Mouse (Mus musculus): ENCODE measurements around the gene Ccl27a.
"Not testable (repeated sequence)": the region's sequence is repeated elsewhere in the genome, so short reads cannot be mapped to it uniquely, and the experiment has no call there.

The Ccl27a gene

DNA sequence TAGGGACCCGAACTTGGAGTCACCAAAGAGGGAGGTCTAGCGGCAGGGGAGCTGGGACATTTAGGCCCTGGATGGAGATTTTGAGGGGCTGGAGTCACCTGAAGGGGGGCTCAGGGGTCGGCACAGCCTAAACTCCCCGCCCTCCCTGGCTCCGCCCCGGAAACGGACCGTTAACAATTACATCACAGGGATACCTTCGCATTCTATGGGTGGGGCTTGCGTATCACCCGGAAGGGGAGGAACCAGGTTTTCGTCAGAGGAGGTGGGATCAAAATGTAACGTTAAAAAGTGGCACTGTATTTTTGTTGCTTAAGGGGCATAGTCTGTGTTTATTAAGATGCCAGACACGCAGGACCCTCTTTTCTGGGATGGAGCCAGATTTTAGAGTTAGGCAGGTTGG, at the start of gene Ccl27a:
Gene Ccl27a (minus strand): TSS at position 246 of the 400 bp plus-strand sequence.
- DNase-seq (ENCODE audit: low spot score in 2 of 2) = peak; percentile 78 to 82

DNA sequence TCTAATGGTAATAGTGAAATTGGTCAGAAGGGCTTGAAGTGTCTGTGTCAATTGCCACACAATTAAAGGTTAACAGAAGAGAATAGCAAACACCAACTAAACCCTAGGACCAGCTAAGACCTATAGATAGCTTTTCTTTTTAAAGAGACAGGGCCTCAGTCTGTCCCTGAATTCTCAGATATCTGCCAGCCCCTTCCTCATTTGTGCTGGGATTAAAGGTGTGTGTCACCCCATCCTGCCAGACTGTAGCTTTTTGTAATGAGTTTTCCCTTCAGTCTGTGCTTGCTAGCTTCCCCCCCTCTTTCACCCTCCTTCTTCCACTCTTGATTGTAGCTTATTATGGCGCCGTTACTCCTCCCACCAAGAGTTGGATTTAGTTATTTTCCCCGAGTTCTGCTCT, 9.2 kb upstream of the Ccl27a start:
- DNase-seq (ENCODE audit: low spot score in 2 of 2) = not testable (repeated sequence)

DNA sequence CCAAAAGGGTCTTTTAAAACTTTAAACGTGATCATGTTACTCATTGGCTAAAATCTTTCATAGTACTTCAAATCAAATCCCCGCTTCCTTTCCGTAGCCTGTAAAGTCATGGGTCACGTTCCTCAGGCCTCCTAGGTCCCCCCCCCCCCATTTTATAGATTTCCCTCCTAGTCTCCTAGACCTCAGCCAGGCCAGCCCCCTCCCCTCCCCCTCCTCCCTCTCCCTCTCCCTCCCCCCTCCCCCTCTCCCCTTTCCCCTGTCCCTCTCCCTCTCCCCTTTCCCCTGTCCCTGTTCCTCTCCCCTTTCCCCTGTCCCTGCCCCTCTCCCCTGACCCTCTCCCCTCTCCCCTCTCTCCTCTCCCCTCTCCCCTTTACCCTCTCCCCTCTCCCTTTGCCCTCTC, 8.7 kb upstream of the Ccl27a start:
- DNase-seq (ENCODE audit: low spot score in 2 of 2) = not testable (repeated sequence)

DNA sequence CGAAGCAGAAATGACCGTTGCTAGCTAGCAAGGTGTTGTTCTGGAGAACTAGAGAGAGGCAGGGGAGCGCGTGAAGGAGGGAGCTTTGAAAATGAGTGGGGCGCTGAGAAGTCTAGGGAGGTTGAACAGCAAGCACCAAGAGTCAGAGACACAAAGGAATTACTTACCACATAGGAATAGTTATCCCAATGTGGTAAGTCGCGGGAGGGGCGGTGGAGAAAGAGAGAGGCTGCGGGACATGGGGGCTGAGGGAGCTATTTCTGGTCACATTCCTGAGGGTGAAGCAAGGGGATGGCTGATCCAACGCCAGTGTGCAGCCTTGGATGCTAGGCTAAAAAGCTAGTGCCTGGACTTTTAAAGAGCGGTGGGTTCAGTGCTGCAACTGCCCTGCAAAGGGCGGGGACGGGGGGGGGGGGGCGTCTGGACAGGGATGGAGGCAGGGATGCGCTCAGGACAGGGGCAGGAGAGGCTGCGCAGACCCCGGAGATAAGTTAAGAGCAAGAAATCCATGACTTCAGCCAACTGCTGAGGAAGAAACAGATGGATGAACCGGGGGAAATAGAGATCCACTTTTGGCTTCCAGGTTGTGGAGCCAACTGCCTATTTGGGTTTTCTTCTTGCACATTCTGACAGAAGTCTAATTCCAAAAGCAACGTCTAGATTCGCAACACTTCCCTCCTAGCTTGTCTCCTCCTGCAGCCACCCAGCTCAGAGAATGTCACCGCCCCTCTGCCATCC, 7.9 kb upstream of the Ccl27a start:
- DNase-seq (ENCODE audit: low spot score in 2 of 2) = not testable (repeated sequence)

DNA sequence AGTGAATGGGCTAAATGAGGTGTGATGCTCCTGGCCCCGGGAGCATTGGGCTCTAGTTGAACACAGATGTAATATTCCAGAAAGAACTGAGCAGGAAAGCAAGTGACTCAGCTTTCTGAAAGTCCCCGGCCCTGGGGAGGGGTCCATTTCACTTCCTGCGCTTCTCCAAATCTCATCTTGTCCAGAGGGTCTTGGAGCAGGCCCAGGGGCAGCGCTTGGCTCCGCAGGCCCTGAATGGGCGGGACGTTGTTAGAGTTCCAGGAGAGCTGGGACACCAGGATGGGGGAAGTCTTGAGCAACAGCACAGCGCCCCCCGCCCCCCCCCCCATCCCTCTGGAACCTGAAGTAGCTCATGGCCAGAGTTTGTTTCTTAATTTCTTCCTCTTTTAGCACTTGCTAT, 7.2 kb upstream of the Ccl27a start:
- DNase-seq (ENCODE audit: low spot score in 2 of 2) = peak in 1 of 2 experiments; percentile 46

DNA sequence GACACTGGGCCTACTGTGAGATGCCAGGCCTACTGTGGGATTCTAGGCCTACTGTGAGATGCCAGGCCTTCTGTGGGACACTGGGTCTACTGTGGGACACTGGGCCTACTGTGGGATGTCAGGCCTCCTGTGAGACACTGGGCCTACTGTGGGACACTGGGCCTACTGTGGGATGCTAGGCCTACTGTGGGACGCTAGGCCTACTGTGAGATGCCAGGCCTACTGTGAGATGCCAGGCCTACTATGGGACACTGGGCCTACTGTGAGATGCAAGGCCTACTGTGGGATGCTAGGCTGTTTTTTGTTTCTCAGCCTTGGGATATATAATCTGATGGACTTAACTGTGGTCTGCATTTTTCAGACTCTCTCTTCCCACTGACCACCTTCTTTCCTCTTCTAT, 1.8 kb upstream of the Ccl27a start:
- not testable (repeated sequence) for DNase-seq (ENCODE audit: low spot score in 2 of 2)

DNA sequence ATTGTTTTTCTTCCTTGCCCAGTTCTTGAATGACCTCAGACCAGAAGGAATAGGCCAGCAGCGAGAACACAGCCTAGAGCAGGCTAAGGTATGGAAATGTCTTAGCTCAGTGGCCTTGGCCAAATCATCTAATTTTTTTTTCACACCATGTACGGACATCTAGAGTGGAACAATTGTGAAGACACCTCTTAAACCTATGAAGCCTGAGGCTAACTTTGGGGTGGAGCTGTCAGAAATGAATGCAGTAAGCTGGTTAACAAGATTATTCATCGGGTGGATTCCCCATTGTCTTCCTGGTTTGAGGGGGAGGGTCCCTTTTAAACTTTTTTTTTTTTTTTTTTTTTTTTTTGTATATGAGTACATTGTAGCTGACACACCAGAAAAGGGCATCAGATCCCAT, 459 bp upstream of the Ccl27a start:
- not testable (repeated sequence) for DNase-seq (ENCODE audit: low spot score in 2 of 2)

DNA sequence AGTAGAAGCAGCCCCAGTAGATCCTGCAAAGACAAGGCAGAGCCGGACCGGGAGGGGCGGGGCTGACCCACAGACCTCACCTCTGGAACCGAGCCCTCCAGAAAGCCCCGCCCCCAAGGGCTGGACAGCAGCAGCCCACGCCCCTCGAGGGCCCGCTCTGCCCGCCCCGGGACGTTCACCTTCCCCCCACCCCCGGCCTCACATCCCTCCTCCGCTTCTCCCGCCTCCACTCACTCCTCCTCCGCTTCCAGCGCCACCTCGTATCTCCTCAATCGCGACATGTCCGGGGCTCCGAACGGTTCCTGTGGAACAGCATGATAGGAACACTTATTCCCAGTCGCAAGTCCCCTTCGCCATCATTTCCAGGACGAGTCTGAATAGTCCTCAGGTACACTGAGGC, 545 bp downstream of the Ccl27a start:
- DNase-seq (ENCODE audit: low spot score in 2 of 2) = peak; percentile 73 to 76

DNA sequence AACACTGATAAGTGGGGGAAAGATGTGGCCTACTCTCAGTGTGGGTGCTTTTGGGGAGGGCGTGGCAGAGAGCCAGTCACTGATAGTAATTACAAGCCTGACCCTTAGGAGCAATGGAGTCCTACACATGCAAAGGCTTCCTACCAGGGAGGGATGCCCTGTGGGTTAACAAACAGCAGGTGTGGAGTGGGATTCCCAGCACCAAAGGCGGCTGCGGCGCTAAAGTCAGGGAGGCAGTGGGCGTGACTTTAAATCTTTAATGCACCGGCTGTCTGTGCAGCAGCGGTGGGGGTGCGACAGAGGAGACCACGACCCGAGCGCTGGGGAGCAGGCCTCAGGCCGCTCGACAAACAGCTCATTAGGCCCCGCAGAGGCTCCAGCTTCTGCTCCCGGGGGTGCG, 1.1 kb downstream of the Ccl27a start:
- not testable (repeated sequence) for DNase-seq (ENCODE audit: low spot score in 2 of 2)

DNA sequence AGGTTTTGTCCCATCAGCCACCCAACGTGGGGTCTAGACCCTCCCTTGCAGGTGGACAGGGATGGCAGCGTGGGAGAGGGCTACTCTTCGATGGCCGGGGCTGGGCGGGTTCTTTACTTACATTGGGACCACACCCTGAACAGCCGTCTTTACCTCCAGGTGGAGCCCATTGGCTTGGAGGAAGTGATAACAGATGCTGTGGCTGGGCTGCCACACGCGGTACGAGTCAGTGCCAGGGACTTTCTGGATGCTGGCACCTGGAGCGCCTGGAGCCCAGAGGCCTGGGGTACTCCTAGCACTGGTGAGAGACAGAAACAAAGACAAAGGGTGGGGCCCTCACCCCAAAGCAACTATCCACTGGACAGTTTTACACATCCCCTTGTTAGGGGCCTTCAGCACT, 6.7 kb downstream of the Ccl27a start:
- DNase-seq (ENCODE audit: low spot score in 2 of 2) = not testable (repeated sequence)

DNA sequence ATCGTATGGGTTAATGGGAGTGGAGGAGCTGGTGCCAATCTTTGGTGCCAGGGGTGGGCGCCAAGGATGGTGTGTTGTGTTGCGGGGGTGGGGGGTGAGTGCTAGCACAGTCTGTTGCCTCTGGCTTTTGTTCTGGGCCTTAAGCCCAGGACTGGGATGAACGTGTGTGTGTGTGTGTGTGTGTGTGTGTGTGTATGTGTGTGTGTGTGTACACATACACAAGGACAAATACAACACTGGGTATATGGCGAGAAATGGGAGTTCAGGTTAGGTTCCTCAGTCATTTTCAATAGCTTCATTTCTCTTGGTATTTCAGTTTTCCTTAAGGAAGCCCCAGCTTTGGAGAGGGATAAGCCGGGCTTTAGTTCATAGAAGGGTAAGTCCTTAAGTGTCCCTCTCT, 10.9 kb downstream of the Ccl27a start:
- not testable (repeated sequence) for DNase-seq (ENCODE audit: low spot score in 2 of 2)

DNA sequence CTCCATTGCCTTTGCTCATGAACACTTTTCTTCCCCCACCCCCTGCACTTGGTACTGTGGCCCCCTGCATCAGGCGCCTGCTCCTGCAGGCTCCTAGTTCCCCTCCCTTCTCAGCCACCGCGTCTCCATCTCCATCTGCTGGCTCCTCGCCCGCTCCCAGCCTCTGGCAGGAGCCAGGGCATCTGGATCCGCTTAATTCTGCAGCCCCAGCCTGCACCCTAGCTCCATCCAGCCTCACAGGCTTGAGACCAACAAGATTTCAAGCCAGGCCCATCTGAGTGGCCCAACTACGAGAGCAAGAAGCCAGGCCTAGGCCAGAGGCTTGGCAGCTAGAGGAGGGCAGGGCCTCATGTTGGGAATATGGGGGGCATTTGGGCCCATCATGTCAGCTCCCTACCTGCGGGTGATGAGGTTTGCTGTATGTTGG, 11.3 kb downstream of the Ccl27a start:
- DNase-seq (ENCODE audit: low spot score in 2 of 2) = peak; percentile 57 to 64

DNA sequence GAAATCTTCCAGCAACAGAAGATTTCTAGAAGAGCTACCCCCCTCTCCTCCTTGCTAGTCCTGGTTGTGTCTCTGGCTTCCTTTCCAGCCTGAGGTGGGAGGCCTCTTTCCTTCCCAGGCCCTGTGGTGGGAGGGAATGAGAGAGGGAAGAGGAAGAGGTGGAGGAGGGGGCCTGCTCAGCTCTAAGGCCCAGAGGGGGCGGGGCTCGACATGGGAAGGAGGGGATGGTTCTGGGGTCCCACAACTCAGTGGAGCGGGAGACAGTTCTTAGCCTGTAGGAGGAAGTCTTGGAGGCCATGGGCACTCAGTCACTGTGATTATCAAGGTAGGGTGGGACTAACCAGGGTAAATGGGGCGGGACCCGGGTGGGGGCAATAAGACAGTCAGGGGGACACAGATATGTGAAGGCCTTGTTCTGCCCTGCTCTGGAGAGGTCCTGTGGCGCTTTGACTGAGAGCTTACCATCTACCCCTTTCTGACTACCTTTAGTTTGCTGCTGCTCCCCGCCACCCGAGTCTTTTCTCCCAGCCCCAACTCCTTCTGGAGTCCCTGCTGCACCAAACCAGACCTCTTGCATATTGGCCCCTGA, 11.9 kb downstream of the Ccl27a start:
- DNase-seq (ENCODE audit: low spot score in 2 of 2) = no peak

DNA sequence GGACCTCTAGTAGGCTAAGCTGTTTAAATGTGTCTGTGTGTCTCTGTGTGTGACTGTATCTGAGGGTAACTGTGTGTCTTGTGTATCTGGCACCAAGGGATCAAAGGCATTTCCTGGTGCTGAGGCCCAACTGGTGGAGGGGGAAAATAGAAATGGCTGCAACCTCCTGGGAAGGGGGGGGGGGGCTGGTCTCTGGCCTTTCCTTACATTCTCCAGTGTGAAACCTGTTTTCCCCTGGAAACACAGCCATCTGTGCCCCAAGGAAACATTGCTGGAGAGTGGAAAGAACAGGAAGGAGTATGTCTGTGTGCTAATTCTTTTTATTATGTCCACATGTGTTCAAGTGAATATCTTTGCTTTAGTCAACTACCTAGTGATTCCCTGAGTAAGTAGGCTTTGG, 12.4 kb downstream of the Ccl27a start:
- no peak for DNase-seq (ENCODE audit: low spot score in 2 of 2)

DNA sequence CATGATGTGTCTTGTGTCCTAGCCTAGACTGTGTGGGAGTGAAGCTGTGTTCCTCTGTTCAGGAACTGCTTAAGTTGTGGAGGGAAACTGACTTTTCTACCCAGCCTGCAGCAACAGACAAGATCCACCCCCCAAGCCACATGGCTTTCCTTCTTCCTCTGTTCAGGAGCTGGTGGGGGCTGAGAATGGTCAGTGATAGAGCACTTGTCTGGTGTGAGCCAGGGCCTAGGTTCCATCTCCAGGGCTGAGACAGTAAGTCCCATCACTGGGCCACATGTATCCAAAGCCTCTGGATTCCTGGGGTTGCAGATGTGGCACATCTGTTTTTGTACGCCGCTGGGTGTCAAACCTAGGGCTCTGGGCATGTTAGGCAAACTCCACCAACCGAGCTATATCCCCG, 13.1 kb downstream of the Ccl27a start:
- DNase-seq (ENCODE audit: low spot score in 2 of 2) = no peak

DNA sequence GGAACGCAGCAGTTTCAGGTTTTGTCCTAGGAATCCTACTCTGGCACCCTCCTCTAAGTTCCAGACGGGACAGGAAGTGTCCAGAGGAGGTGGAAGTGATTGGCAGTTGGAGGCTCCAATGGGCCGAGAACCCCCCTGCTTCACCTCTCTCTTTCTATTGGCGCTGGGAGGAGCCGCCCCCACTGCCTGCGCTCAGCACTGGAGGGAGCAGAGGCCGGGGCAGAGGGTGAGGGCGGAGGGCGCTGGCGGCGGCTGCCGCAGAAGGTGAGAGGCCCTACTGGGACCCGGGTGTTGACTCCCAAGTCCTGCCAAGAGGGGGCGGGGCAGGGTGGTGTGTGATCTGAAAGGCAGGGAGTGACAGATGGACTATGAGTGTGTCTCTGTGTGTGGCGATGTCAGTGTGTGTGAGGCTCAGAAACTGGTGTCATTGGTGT, 13.7 kb downstream of the Ccl27a start:
- DNase-seq (ENCODE audit: low spot score in 2 of 2) = peak; percentile 97

DNA sequence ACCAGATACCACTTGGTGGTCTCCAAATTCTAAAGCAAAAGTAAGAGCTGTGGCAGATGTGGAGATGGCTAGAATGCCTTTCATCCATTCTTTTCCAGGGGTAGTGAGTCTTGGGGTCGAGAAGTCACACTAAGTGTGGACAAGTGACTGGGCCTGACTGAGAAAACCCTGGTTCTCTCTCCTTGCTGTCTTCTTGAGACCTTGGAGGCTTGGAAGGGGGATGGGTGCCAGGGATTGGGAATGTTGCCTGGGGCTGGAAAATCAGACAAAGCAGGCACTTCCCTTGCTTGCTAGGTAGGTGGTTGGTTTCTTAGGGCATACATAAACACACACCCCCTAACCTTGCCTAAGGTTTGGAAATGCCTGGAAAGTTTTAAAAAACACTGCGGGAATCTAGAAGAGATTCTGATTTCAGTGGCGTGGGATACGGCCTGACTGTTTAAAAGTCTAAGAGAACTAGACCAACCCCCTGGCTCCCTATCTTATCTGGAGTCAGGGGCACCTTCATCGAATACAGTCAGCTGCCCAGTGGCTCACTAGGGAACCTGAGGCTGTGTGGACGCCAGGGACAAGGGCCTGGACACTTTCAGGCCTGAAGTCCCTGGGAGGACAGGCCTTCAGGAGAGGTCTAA, 14.3 kb downstream of the Ccl27a start:
- no peak for DNase-seq (ENCODE audit: low spot score in 2 of 2)

DNA sequence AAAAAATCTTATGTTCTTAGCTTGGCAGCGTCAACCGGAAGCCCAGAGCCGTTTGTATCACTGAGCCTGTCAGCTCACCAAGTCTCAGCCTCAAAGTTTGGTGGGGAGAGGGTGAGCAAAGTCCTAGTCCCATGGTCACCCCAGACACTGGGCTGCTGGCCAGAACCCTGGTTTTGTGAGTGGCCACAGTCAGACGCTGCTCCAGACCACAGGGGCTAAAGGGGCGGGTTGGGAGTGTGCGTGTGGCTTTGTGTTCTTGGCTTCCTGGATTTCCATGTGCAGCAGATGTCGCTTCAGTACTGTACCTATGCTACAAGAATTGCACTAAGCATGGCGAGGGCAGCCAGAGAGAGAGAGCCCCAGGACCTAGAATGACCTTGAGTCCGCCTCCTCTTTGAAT, 14.8 kb downstream of the Ccl27a start:
- DNase-seq (ENCODE audit: low spot score in 2 of 2) = no peak

DNA sequence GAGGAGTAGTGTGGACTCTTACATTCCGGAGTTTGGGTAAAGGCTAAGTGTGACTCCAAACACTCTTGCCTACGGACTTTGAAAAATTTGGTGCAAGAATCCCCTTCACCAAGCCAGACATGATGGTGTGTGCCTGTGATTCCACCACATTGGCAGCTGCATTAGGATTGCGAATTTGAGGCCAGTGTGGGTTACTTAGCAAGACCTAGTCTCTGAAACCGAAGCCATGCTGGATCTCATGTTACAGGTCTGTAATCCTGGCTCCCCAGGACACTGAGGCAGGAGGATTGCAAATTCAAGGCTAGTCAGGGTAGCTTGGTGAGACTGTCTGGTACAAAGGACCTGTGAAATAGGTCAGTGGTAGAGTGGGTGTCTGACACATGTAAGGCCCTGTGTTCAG, 15.3 kb downstream of the Ccl27a start:
- no peak for DNase-seq (ENCODE audit: low spot score in 2 of 2)

DNA sequence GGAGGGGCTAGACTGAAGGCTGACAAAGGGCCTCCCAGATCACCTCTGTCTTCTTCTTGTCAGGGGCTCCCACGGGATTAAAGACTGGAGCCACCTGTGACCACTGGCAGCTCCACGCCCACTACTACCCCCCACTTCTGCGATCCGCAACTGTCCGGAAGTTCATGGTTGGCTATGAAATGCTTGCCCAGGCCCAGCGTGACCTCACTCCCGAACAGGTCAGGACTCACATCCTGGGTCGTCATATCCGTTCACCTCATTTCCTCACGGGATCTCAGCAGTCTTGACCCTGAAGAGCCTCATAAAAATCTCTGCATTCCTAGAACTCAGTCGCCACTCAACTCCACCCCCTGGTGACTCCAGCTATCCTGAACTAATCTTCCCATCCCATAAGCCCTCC, 16.0 kb downstream of the Ccl27a start:
- no peak for DNase-seq (ENCODE audit: low spot score in 2 of 2)

DNA sequence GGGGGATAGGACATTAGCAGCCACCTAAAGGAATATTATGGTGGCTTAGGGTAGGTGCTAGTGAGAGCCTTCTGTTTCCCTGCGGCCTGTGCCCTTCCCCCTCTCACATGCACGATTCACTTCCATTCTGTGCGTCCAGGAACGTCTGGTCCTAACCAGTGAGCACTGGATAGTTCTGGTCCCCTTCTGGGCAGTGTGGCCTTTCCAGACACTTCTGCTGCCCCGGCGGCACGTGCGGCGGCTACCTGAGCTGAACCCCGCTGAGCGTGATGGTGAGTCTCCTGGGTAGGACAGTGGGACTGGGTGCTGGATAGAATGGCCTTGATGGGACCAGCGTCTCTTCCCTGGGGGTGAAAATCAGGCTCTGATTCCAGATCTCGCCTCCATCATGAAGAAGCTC, 16.7 kb downstream of the Ccl27a start:
- no peak for DNase-seq (ENCODE audit: low spot score in 2 of 2)

DNA sequence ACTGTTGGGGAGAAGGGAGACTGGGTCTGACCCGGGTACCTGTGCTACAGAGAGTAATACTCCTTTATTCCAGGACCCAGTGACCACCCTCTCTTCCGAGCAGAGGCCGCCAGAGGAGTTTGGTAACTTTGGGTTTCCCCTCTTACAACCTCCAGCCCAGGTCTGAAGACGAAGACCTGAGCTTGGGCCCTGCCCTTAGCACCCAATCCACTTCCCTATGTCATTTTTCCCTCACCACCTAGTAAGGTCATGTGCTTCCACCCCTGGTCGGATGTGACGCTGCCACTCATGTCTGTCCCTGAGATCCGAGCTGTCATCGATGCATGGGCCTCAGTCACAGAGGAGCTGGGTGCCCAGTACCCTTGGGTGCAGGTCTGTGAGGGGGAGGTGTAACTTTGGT, 17.6 kb downstream of the Ccl27a start:
- no peak for DNase-seq (ENCODE audit: low spot score in 2 of 2)
